Mouse (Mus musculus): ENCODE measurements at regions not wholly inside any gene's neighbourhood (a gene's known extent, or its start where the extent isn't known, plus 50 kb on each side); places are given as distances from the start of the nearest gene placed in this dataset.

DNA sequence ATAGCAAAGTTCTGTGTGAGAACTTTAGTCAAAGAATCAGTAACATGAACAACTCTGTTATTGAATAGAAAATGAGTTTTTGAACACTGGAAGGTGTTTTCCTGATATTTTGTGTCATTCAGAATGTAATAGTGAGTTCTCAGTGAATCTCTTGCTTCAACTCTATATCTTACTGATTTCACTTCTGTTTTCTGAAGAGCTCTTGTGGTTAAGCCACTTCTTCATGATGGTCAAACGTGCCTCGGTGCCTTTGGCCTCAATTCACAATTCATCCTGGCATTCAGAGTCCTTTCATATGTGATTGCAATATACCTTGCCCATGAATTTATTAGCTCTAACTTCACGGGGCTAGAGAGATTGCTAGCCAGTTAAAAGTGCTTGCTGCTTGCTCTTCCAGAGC lies 102.3 kb downstream of the Gpr65 start:
- TF ChIP-seq CTCF (IDR thresholded peaks at IDR 0.05; ENCODE audit: extremely low read depth, insufficient read depth, insufficient read length, insufficient replicate concordance), result no peak
- no peak for TF ChIP-seq POLR2A (IDR thresholded peaks at IDR 0.05; ENCODE audit: low read depth, low read length)
